Comparison of ENCODE assay signal across 9 mouse cellular contexts in genomic region chr8:69848951-69849350, GRCm38 (mm10). TPM values are rescaled to one million over a fixed set of nuclear protein-coding genes. Genes with fewer than 3 reads are reported as not detected.
DNase-seq lines count a peak whose midpoint lies in the region; ATAC-seq and TF ChIP-seq lines count a peak whose summit lies in the region.
"Had no signal": no experiment of that assay in that cellular context is flagged by ENCODE, and none has a peak within 500 bp of the region (broad histone marks: within the 10 kb centered on the region; RNA-seq: fewer than 3 reads in every experiment).

No protein-coding gene starts in this region.

- no peak for TF ChIP-seq CTCF in kidney, postnatal 0 days (IDR thresholded peaks at IDR 0.05; ENCODE audit: low read depth)

- DNase-seq in kidney, postnatal 0 days (ENCODE audit: low spot score), result no peak
- DNase-seq in kidney, postnatal 10 days, result no peak
- peak; percentile 24 for DNase-seq in heart, adult 8-10 months (ENCODE audit: low spot score)
- DNase-seq in liver, embryonic 11.5 days (ENCODE audit: low spot score), result no peak
- DNase-seq in urinary bladder, postnatal 36 days (ENCODE audit: low spot score in 2 of 2), result peak; percentile 36 to 60
- no peak for DNase-seq in thymus, postnatal 10 days (ENCODE audit: low spot score in 2 of 2)
- no peak for DNase-seq in left cerebral cortex, postnatal 10 days (ENCODE audit: extremely low spot score in 1 of 2, low spot score in 2 of 2)

- H3K27ac ChIP-seq in kidney, postnatal 0 days, result no peak overlapping the region
- no peak overlapping the region for H3K27ac ChIP-seq in liver, embryonic 11.5 days (ENCODE audit: low read depth, low read length)

- no peak overlapping the region for H3K9ac ChIP-seq in kidney, postnatal 0 days (ENCODE audit: low read depth, low read length)
- no peak overlapping the region for H3K9ac ChIP-seq in liver, embryonic 11.5 days (ENCODE audit: low read depth, low read length)

- H3K27me3 ChIP-seq in kidney, postnatal 0 days (ENCODE audit: insufficient read depth, low read length), result no peaks in the 10 kb centered on the region
- H3K27me3 ChIP-seq in liver, embryonic 11.5 days (replicated peaks; ENCODE audit: control insufficient read depth, insufficient read depth, low read length), result no peaks in the 10 kb centered on the region

- H3K9me3 ChIP-seq in kidney, postnatal 0 days (replicated peaks; ENCODE audit: low read length), result no peaks in the 10 kb centered on the region
- H3K9me3 ChIP-seq in liver, embryonic 11.5 days (ENCODE audit: control insufficient read depth, low read length), result no peaks in the 10 kb centered on the region

- no peaks in the 10 kb centered on the region for H3K36me3 ChIP-seq in kidney, postnatal 0 days (ENCODE audit: insufficient read depth, low read length)
- no peaks in the 10 kb centered on the region for H3K36me3 ChIP-seq in liver, embryonic 11.5 days (ENCODE audit: control insufficient read depth, insufficient read depth, low read length)

- peak; percentile 43; the same call in 1 of the 2 replicates for ATAC-seq in kidney, postnatal 0 days (replicated peaks; ENCODE audit: low FRiP score, low read depth)
- peak; percentile 33; the same call in 1 of the 2 replicates for ATAC-seq in liver, embryonic 11.5 days (replicated peaks; ENCODE audit: low FRiP score)
- ATAC-seq in CD4-positive, CD25-positive, alpha-beta regulatory T cell, adult 4 months, result no peak

- intact Hi-C loops in left cerebral cortex, postnatal 10 days (cut with DNase I), result no loop called here

- no peak overlapping the region for H3K4me3 ChIP-seq in kidney, postnatal 0 days (replicated peaks; ENCODE audit: low read depth, low read length)
- no peak overlapping the region for H3K4me3 ChIP-seq in liver, embryonic 11.5 days (ENCODE audit: low read depth, low read length)
- H3K4me3 ChIP-seq: erythroblast, embryonic 14.5 days had no signal

- WGBS in kidney, postnatal 0 days, result 73% methylated on average over 8 of the region's 8 CpGs
- WGBS in liver, embryonic 11.5 days, result 69% methylated on average over 8 of the region's 8 CpGs

- H3K4me2 ChIP-seq in kidney, postnatal 0 days (ENCODE audit: low read length), result no peak overlapping the region
- no peak overlapping the region for H3K4me2 ChIP-seq in liver, embryonic 11.5 days

- no peaks in the 10 kb centered on the region for H3K4me1 ChIP-seq in kidney, postnatal 0 days (replicated peaks; ENCODE audit: insufficient read depth, low read length)
- H3K4me1 ChIP-seq in liver, embryonic 11.5 days (replicated peaks; ENCODE audit: control insufficient read depth, insufficient read depth, low read length), result no peaks in the 10 kb centered on the region; the same call in 1 of the 2 replicates

RNA-seq across cellular contexts. Expression of gene Pbx4, which starts 16.7 kb away (rescaled TPM):
- 7.7 and 8.3 TPM in 2 replicates for polyA plus RNA-seq in kidney, postnatal 0 days (2015; fragmentation: Nextera tagmentation; extraction: Ambion mirVana)
- under 1 TPM in 2 of 4 experiments, not detected in 2; 0.29 to 1.00 TPM for total RNA-seq in heart, adult 8-10 months (2022)
- polyA plus RNA-seq in liver, embryonic 11.5 days (2014; fragmentation: Nextera tagmentation; extraction: Ambion mirVana), result 5.6 and 6.3 TPM in 2 replicates
- polyA plus RNA-seq in CD4-positive, CD25-positive, alpha-beta regulatory T cell, adult 4 months (2017; shearing (Covaris generic)), result 10 to 100 TPM; 10.2 to 17.1 TPM
- total RNA-seq in left cerebral cortex, postnatal 10 days (2021), result 10 to 100 TPM; 20.6 to 25.4 TPM

RNA-seq across cellular contexts. Expression of gene Lpar2, which starts 26.7 kb away (rescaled TPM):
- polyA plus RNA-seq in kidney, postnatal 0 days (2015; fragmentation: Nextera tagmentation; extraction: Ambion mirVana), result 0.58 and 0.94 TPM in 2 replicates
- total RNA-seq in heart, adult 8-10 months (2022), result under 1 TPM in 3 of 4 experiments, not detected in 1; 0.22 to 0.31 (median 0.26) TPM
- 0.44 and 0.49 TPM in 2 replicates for polyA plus RNA-seq in liver, embryonic 11.5 days (2014; fragmentation: Nextera tagmentation; extraction: Ambion mirVana)
- polyA plus RNA-seq in CD4-positive, CD25-positive, alpha-beta regulatory T cell, adult 4 months (2017; shearing (Covaris generic)), result under 1 TPM; 0.74 to 0.75 TPM
- total RNA-seq in left cerebral cortex, postnatal 10 days (2021), result 1 to 10 TPM; 1.9 to 2.2 TPM

RNA-seq across cellular contexts. Expression of gene Cilp2, which starts 38.5 kb away (rescaled TPM):
- 0.69 and 0.75 TPM in 2 replicates for polyA plus RNA-seq in kidney, postnatal 0 days (2015; fragmentation: Nextera tagmentation; extraction: Ambion mirVana)
- 1 to 10 TPM; 1.3 to 3.1 (median 2.4) TPM for total RNA-seq in heart, adult 8-10 months (2022)
- polyA plus RNA-seq in liver, embryonic 11.5 days (2014; fragmentation: Nextera tagmentation; extraction: Ambion mirVana), result 0.48 and 0.56 TPM in 2 replicates
- polyA plus RNA-seq in CD4-positive, CD25-positive, alpha-beta regulatory T cell, adult 4 months (2017; shearing (Covaris generic)), result not detected
- 1 to 10 TPM; 2.5 to 2.6 TPM for total RNA-seq in left cerebral cortex, postnatal 10 days (2021)
- polyA plus RNA-seq: erythroblast, embryonic 14.5 days had no signal

RNA-seq across cellular contexts. Expression of gene Gmip, which starts 40.5 kb away (rescaled TPM):
- 5.7 and 7.0 TPM in 2 replicates for polyA plus RNA-seq in kidney, postnatal 0 days (2015; fragmentation: Nextera tagmentation; extraction: Ambion mirVana)
- 1 to 10 TPM; 4.1 to 6.9 (median 4.8) TPM for total RNA-seq in heart, adult 8-10 months (2022)
- 9.5 and 10.9 TPM in 2 replicates for polyA plus RNA-seq in liver, embryonic 11.5 days (2014; fragmentation: Nextera tagmentation; extraction: Ambion mirVana)
- polyA plus RNA-seq in CD4-positive, CD25-positive, alpha-beta regulatory T cell, adult 4 months (2017; shearing (Covaris generic)), result 100 to 1,000 TPM in 1 of 2 experiments, 10 to 100 TPM in 1; 71.9 to 150 TPM
- 10 to 100 TPM; 30.6 to 31.6 TPM for total RNA-seq in left cerebral cortex, postnatal 10 days (2021)

RNA-seq across cellular contexts. Expression of gene Tssk6, which starts 53.0 kb away (rescaled TPM):
- 3.8 and 4.0 TPM in 2 replicates for polyA plus RNA-seq in kidney, postnatal 0 days (2015; fragmentation: Nextera tagmentation; extraction: Ambion mirVana)
- total RNA-seq in heart, adult 8-10 months (2022), result under 1 TPM in 1 of 4 experiments, not detected in 3; 0.19 TPM
- 4.5 and 5.2 TPM in 2 replicates for polyA plus RNA-seq in liver, embryonic 11.5 days (2014; fragmentation: Nextera tagmentation; extraction: Ambion mirVana)
- under 1 TPM in 1 of 2 experiments, not detected in 1; 0.24 TPM for polyA plus RNA-seq in CD4-positive, CD25-positive, alpha-beta regulatory T cell, adult 4 months (2017; shearing (Covaris generic))
- under 1 TPM; 0.26 to 0.53 TPM for total RNA-seq in left cerebral cortex, postnatal 10 days (2021)

Comparison
In these comparisons a context has a peak if more than half of its experiments do, and no peak if none do; other contexts are left out.
1. DNase-seq: peak in heart, adult 8-10 months (single experiment) and urinary bladder, postnatal 36 days (2 of 2); none in kidney, postnatal 0 days (single experiment), kidney, postnatal 10 days (single experiment), liver, embryonic 11.5 days (single experiment), thymus, postnatal 10 days (0 of 2) and left cerebral cortex, postnatal 10 days (0 of 2).